Mouse (Mus musculus) hindbrain, embryonic 12.5 days (tissue): ENCODE results near the gene Vmn1r113. TPM values are rescaled to one million over a fixed set of nuclear protein-coding genes. Genes with fewer than 3 reads are reported as not detected.
"Not testable (repeated sequence)": the region's sequence is repeated elsewhere in the genome, so short reads cannot be mapped to it uniquely, and the experiment has no call there.

ENCODE experiments used
- ATAC-seq: fragments of 200-750 bp; cut with Nextera tagmentation; 2 replicates; pipeline ENCODE4 v1.8.0; 2017; ENCODE audit warnings: moderate TSS enrichment; ENCODE audit not compliant: low FRiP score
- H3K27ac ChIP-seq: fragments of 300-500 bp; sonication (generic); 2 replicates; pipeline ENCODE4 v1.5.1; 2016; ENCODE audit warnings: mild to moderate bottlenecking
- H3K27me3 ChIP-seq: fragments of 300-500 bp; sonication (generic); 2 replicates; pipeline ENCODE4 v1.6.1; 2016; ENCODE audit warnings: mild to moderate bottlenecking
- H3K36me3 ChIP-seq: fragments of 300-500 bp; sonication (generic); 2 replicates; pipeline ENCODE4 v1.6.1; 2016; ENCODE audit warnings: mild to moderate bottlenecking
- H3K4me1 ChIP-seq: fragments of 300-500 bp; sonication (generic); 2 replicates; pipeline ENCODE4 v1.6.1; 2016
- H3K4me2 ChIP-seq: fragments of 300-500 bp; sonication (generic); replicated peaks from 2 replicates; pipeline ENCODE4 v1.6.1; 2016; ENCODE audit warnings: mild to moderate bottlenecking
- H3K4me3 ChIP-seq: fragments of 300-500 bp; sonication (generic); 2 replicates; pipeline ENCODE4 v1.5.1; 2016; ENCODE audit warnings: mild to moderate bottlenecking
- H3K9ac ChIP-seq: fragments of 300-500 bp; sonication (generic); 2 replicates; pipeline ENCODE4 v1.6.1; 2016; ENCODE audit warnings: mild to moderate bottlenecking, moderate library complexity
- H3K9me3 ChIP-seq: fragments of 300-500 bp; sonication (generic); replicated peaks from 2 replicates; pipeline ENCODE4 v1.6.1; 2016; ENCODE audit warnings: mild to moderate bottlenecking
- WGBS: fragments of 180-500 bp; shearing (Covaris S2); methylation state at CpG from one replicate; pipeline ENCODE4 v1.1.7; 2016; 5-methylcytosine and 5-hydroxymethylcytosine counted together
- polyA plus RNA-seq: library from polyadenylated mRNA; unstranded; fragments of >200 nt; fragmentation: Nextera tagmentation; extraction: Ambion mirVana; gene quantifications from 2 replicates; pipeline ENCODE4 v1.2.1, GENCODE M21; 2016

Gene Vmn1r113
- not detected in 2 replicates for polyA plus RNA-seq

GRCm38 (mm10) chr7:20786985-20787384 is at the start of gene Vmn1r113:
Gene Vmn1r113 (plus strand): TSS chr7:20787285.
- not testable (repeated sequence) for H3K9me3 ChIP-seq, H3K27me3 ChIP-seq, H3K9ac ChIP-seq, H3K27ac ChIP-seq, H3K4me3 ChIP-seq, H3K4me2 ChIP-seq, H3K4me1 ChIP-seq, ATAC-seq, H3K36me3 ChIP-seq
- 58% methylated on average over 2 of the region's 2 CpGs for WGBS

GRCm38 (mm10) chr7:20770885-20771284 is 16.2 kb upstream of the Vmn1r113 start, which contains the start of gene Vmn1r112:
Gene Vmn1r112 (plus strand): TSS chr7:20771185.
- H3K4me2 ChIP-seq, H3K27me3 ChIP-seq, ATAC-seq, H3K4me3 ChIP-seq, H3K27ac ChIP-seq, H3K36me3 ChIP-seq, H3K9me3 ChIP-seq, H3K9ac ChIP-seq, H3K4me1 ChIP-seq: not testable (repeated sequence)
- no CpG with 5 or more reads among the region's 3 CpGs for WGBS

GRCm38 (mm10) chr7:20812086-20812485 is 25.0 kb downstream of the Vmn1r113 start, which contains the start of gene Vmn1r114:
Gene Vmn1r114 (minus strand): TSS chr7:20812186.
- H3K4me3 ChIP-seq, H3K27ac ChIP-seq, H3K9me3 ChIP-seq, H3K27me3 ChIP-seq, H3K4me2 ChIP-seq, ATAC-seq, H3K36me3 ChIP-seq, H3K9ac ChIP-seq, H3K4me1 ChIP-seq: not testable (repeated sequence)
- WGBS: no CpG with 5 or more reads among the region's 5 CpGs

Other genes starting within 250 kb of the Vmn1r113 start
- gene Gm5726, start 241.5 kb upstream of the Vmn1r113 start, polyA plus RNA-seq: not detected in 2 replicates
- gene Gm4141, start 211.0 kb upstream of the Vmn1r113 start, polyA plus RNA-seq: not detected in 2 replicates
- gene Gm4513, start 188.3 kb upstream of the Vmn1r113 start, polyA plus RNA-seq: not detected in 2 replicates
- gene Vmn1r107, start 118.4 kb upstream of the Vmn1r113 start, polyA plus RNA-seq: not detected in 2 replicates
- not detected in 2 replicates for gene Vmn1r111, start 84.1 kb upstream of the Vmn1r113 start, polyA plus RNA-seq
- not detected in 2 replicates for gene Gm10668, start 56.7 kb upstream of the Vmn1r113 start, polyA plus RNA-seq
- not detected in 2 replicates for gene Vmn1r112, start 16.1 kb upstream of the Vmn1r113 start, polyA plus RNA-seq
- not detected in 2 replicates for gene Vmn1r114, start 24.9 kb downstream of the Vmn1r113 start, polyA plus RNA-seq
- gene Vmn1r115, start 57.7 kb downstream of the Vmn1r113 start, polyA plus RNA-seq: not detected in 2 replicates
- gene Vmn1r116, start 85.0 kb downstream of the Vmn1r113 start, polyA plus RNA-seq: not detected in 2 replicates
- not detected in 2 replicates for gene Vmn1r117, start 96.8 kb downstream of the Vmn1r113 start, polyA plus RNA-seq
- gene Vmn1r118, start 125.1 kb downstream of the Vmn1r113 start, polyA plus RNA-seq: not detected in 2 replicates
- gene Vmn1r119, start 225.2 kb downstream of the Vmn1r113 start, polyA plus RNA-seq: not detected in 2 replicates